Mouse (Mus musculus): Measurements from ENCODE around the gene Arl13b. TPM values are rescaled to one million over a fixed set of nuclear protein-coding genes. Genes with fewer than 3 reads are reported as not detected.
A peak's percentile ranks its signal among the peaks of the same experiment; 100 is the strongest.

Gene Arl13b
- polyA plus RNA-seq, 1 experiment from 2014 or later, result 10.6 TPM

GRCm38 (mm10) chr16:62854191-62855068 is 7.6 kb upstream of the Arl13b start, which contains the start of gene Pros1:
TSS of gene Pros1 (plus strand) at chr16:62854307.
- Histone ChIP-seq H3K27ac (replicated peaks) (peak within 1 kb of the TSS; percentile 69), H3K4me1 (peaks cover 11% of the 10 kb centered on the region; the same call in 1 of the 2 replicates), H3K9ac (peak within 1 kb of the TSS; percentile 92), H3K9me3 (no peaks in the 10 kb centered on the region), H3K27me3 (replicated peaks) (no peaks in the 10 kb centered on the region), H3K4me2 (peak within 1 kb of the TSS; percentile 90), H3K36me3 (no peaks in the 10 kb centered on the region), H3K4me3 (peak within 1 kb of the TSS; percentile 73)
- 3% methylated on average over 37 of the region's 42 CpGs for WGBS
- peak; percentile 86 for ATAC-seq (ENCODE audit: extremely low read depth, insufficient number of reproducible peaks, low FRiP score, low TSS enrichment)

- Histone ChIP-seq H3K4me3 (peak overlapping the region; percentile 73), H3K27me3 (replicated peaks) (no peaks in the 10 kb centered on the region), H3K27ac (replicated peaks) (peak overlapping the region; percentile 69), H3K4me2 (peak overlapping the region; percentile 90), H3K9ac (peak overlapping the region; percentile 92), H3K36me3 (no peaks in the 10 kb centered on the region), H3K4me1 (peaks cover 11% of the 10 kb centered on the region; the same call in 1 of the 2 replicates), H3K9me3 (no peaks in the 10 kb centered on the region)
- ATAC-seq (ENCODE audit: extremely low read depth, insufficient number of reproducible peaks, low FRiP score, low TSS enrichment), result no peak
- WGBS, result 16% methylated on average over 3 of the region's 3 CpGs
Observed at GRCm38 (mm10) chr16:62853611-62854126, 6.8 kb upstream of the Arl13b start.

GRCm38 (mm10) chr16:62852464-62853252 is 5.8 kb upstream of the Arl13b start:
- H3K27me3 ChIP-seq (replicated peaks), result no peaks in the 10 kb centered on the region
- no peak for ATAC-seq (ENCODE audit: extremely low read depth, insufficient number of reproducible peaks, low FRiP score, low TSS enrichment)

GRCm38 (mm10) chr16:62845341-62845740 is 1.5 kb downstream of the Arl13b start:
- Histone ChIP-seq H3K9ac (no peak overlapping the region), H3K4me1 (peaks cover 16% of the 10 kb centered on the region), H3K4me3 (no peak overlapping the region), H3K27ac (replicated peaks) (no peak overlapping the region), H3K9me3 (no peaks in the 10 kb centered on the region), H3K4me2 (peak overlapping the region; percentile 93; the same call in 1 of the 2 replicates), H3K36me3 (no peaks in the 10 kb centered on the region), H3K27me3 (replicated peaks) (no peaks in the 10 kb centered on the region)
- WGBS, result 89% methylated on average over 6 of the region's 6 CpGs
- ATAC-seq (ENCODE audit: extremely low read depth, insufficient number of reproducible peaks, low FRiP score, low TSS enrichment), result no peak

More at GRCm38 (mm10) chr16:62852464-62853252, 5.8 kb upstream of the Arl13b start:
- no peak overlapping the region for H3K27ac ChIP-seq (replicated peaks)
- no peak overlapping the region for H3K9ac ChIP-seq
- H3K36me3 ChIP-seq, result no peaks in the 10 kb centered on the region
- H3K9me3 ChIP-seq, result no peaks in the 10 kb centered on the region
- H3K4me2 ChIP-seq, result no peak overlapping the region
- H3K4me1 ChIP-seq, result peaks cover 11% of the 10 kb centered on the region; the same call in 1 of the 2 replicates
- H3K4me3 ChIP-seq, result no peak overlapping the region
- WGBS, result 79% methylated on average over 3 of the region's 3 CpGs

GRCm38 (mm10) chr16:62834016-62834735 is 12.7 kb downstream of the Arl13b start:
- no peaks in the 10 kb centered on the region for H3K36me3 ChIP-seq
- ATAC-seq (ENCODE audit: extremely low read depth, insufficient number of reproducible peaks, low FRiP score, low TSS enrichment), result no peak
- no peak overlapping the region for H3K9ac ChIP-seq
- no peak overlapping the region for H3K4me3 ChIP-seq
- H3K9me3 ChIP-seq, result no peaks in the 10 kb centered on the region
- no peak overlapping the region for H3K27ac ChIP-seq (replicated peaks)
- peaks cover 9% of the 10 kb centered on the region; the same call in 1 of the 2 replicates for H3K4me1 ChIP-seq
- WGBS, result 33% methylated on average over 3 of the region's 3 CpGs
- no peaks in the 10 kb centered on the region for H3K27me3 ChIP-seq (replicated peaks)
- H3K4me2 ChIP-seq, result no peak overlapping the region

GRCm38 (mm10) chr16:62832481-62832880 is 14.4 kb downstream of the Arl13b start:
- no peaks in the 10 kb centered on the region for H3K36me3 ChIP-seq
- H3K27ac ChIP-seq (replicated peaks), result no peak overlapping the region
- peaks cover 9% of the 10 kb centered on the region; the same call in 1 of the 2 replicates for H3K4me1 ChIP-seq
- WGBS, result 16% methylated on average over 4 of the region's 4 CpGs
- H3K9me3 ChIP-seq, result no peaks in the 10 kb centered on the region
- H3K4me3 ChIP-seq, result no peak overlapping the region
- no peak overlapping the region for H3K4me2 ChIP-seq
- H3K9ac ChIP-seq, result no peak overlapping the region
- ATAC-seq (ENCODE audit: extremely low read depth, insufficient number of reproducible peaks, low FRiP score, low TSS enrichment), result no peak
- H3K27me3 ChIP-seq (replicated peaks), result no peaks in the 10 kb centered on the region

GRCm38 (mm10) chr16:62832027-62832426 is 14.8 kb downstream of the Arl13b start:
- WGBS, result 70% methylated on average over 2 of the region's 2 CpGs
- Histone ChIP-seq H3K4me1 (peaks cover 9% of the 10 kb centered on the region; the same call in 1 of the 2 replicates), H3K4me2 (no peak overlapping the region), H3K36me3 (no peaks in the 10 kb centered on the region), H3K9me3 (no peaks in the 10 kb centered on the region), H3K4me3 (no peak overlapping the region), H3K27ac (replicated peaks) (no peak overlapping the region), H3K9ac (no peak overlapping the region), H3K27me3 (replicated peaks) (no peaks in the 10 kb centered on the region)
- ATAC-seq (ENCODE audit: extremely low read depth, insufficient number of reproducible peaks, low FRiP score, low TSS enrichment), result no peak

GRCm38 (mm10) chr16:62826156-62827001 is 20.5 kb downstream of the Arl13b start:
- Histone ChIP-seq H3K9me3 (no peaks in the 10 kb centered on the region), H3K27me3 (replicated peaks) (no peaks in the 10 kb centered on the region), H3K9ac (no peak overlapping the region), H3K27ac (replicated peaks) (no peak overlapping the region), H3K36me3 (peaks cover 4% of the 10 kb centered on the region; the same call in 1 of the 2 replicates), H3K4me3 (no peak overlapping the region), H3K4me2 (no peak overlapping the region), H3K4me1 (no peaks in the 10 kb centered on the region)
- ATAC-seq (ENCODE audit: extremely low read depth, insufficient number of reproducible peaks, low FRiP score, low TSS enrichment), result no peak
- 70% methylated on average over 12 of the region's 12 CpGs for WGBS

GRCm38 (mm10) chr16:62822472-62822871 is 24.4 kb downstream of the Arl13b start:
- Histone ChIP-seq H3K27ac (replicated peaks) (no peak overlapping the region), H3K4me2 (no peak overlapping the region), H3K9me3 (no peaks in the 10 kb centered on the region), H3K36me3 (peaks cover 4% of the 10 kb centered on the region; the same call in 1 of the 2 replicates), H3K27me3 (replicated peaks) (no peaks in the 10 kb centered on the region), H3K4me3 (no peak overlapping the region), H3K4me1 (no peaks in the 10 kb centered on the region), H3K9ac (no peak overlapping the region)
- no peak for ATAC-seq (ENCODE audit: extremely low read depth, insufficient number of reproducible peaks, low FRiP score, low TSS enrichment)
- WGBS, result 87% methylated on average over 6 of the region's 6 CpGs

- no peaks in the 10 kb centered on the region for H3K36me3 ChIP-seq
- no peaks in the 10 kb centered on the region for H3K27me3 ChIP-seq (replicated peaks)
- H3K4me3 ChIP-seq, result no peak within 1 kb of the TSS
- ATAC-seq (ENCODE audit: extremely low read depth, insufficient number of reproducible peaks, low FRiP score, low TSS enrichment), result no peak
- WGBS, result 70% methylated on average over 5 of the region's 5 CpGs
- no peaks in the 10 kb centered on the region for H3K4me1 ChIP-seq
- H3K27ac ChIP-seq (replicated peaks), result no peak within 1 kb of the TSS
- H3K9me3 ChIP-seq, result no peaks in the 10 kb centered on the region
- no peak within 1 kb of the TSS for H3K9ac ChIP-seq
- no peak within 1 kb of the TSS for H3K4me2 ChIP-seq
Observed at GRCm38 (mm10) chr16:62814491-62814890, 32.3 kb downstream of the Arl13b start, which contains the start of gene Stx19. TSS of gene Stx19 (plus strand) at chr16:62814676.

Data from heart, embryonic 13.5 days (tissue).